Mouse (Mus musculus): ENCODE results near the gene Gsto2. TPM values are rescaled to one million over a fixed set of nuclear protein-coding genes. Genes with fewer than 3 reads are reported as not detected.

Gene Gsto2
- 0.76 and 0.81 TPM in 2 replicates for polyA plus RNA-seq (2016; fragmentation: Nextera tagmentation; extraction: Ambion mirVana)

DNA sequence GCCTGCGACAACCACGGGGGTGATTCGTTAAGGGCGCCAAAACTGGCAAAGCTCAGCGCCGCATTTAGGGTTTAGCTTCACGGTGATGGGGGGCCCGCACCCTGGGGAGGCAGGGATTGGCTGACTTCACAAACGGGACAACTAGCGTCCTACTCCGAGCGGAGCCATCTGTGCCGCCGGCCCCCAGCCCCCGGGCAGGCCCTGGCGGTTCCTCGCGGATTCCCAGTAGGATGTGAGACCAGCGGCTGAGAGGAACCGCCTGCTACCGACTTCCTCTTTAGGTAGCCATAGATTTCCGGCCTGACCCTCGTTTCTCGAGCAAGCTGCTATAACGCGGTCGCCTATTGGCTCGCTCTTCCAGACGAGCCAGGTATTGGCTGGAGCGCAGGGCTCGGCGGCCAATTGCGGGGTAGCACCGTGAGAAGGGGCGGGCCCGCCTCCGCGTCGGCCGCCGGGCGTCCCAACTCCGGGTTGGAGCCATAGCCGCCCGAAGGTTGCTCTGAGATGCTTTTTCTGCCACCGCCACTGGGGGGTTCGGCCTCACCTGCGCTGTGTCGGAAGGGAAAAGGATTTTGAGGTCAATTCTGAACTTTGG is at the start of gene Gsto2:
Gsto2 (plus strand) TSS at position 182 of the 595 bp plus-strand sequence.
- WGBS: under 1% methylated on average over 49 of the region's 49 CpGs
- H3K9me3 ChIP-seq: no peaks in the 10 kb centered on the region
- H3K27ac ChIP-seq: peak within 1 kb of the TSS; percentile 97
- no peaks in the 10 kb centered on the region for H3K27me3 ChIP-seq (ENCODE audit: poor library complexity, severe bottlenecking)
- peak within 1 kb of the TSS; percentile 74 for H3K4me3 ChIP-seq
- peaks cover 23% of the 10 kb centered on the region; the same call in 1 of the 2 replicates for H3K36me3 ChIP-seq (replicated peaks)
- peak; percentile 93 for DNase-seq (ENCODE audit: extremely low spot score, low spot score)
- peaks cover 14% of the 10 kb centered on the region for H3K4me1 ChIP-seq

DNA sequence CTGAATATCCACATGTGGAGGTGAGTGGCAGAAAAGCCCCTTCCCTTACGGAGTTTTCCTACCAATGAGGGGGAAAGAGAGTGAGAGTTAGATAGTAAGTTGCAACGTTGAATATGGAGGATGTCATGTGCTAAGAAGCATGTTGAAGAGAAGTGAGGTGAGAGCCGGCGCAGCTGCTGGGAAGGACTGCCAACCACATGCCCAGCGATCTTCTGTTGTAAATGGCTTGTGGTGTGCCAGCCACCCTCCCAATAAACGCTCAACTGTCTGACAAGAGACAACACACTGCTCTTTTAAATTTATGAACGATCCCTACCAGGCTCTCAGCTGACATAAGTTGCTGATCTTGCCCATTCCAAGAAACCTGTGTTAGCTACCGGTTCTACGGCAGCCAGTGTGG is 47.6 kb upstream of the Gsto2 start:
- DNase-seq (ENCODE audit: extremely low spot score, low spot score): no peak
- H3K27ac ChIP-seq: no peak overlapping the region
- H3K9me3 ChIP-seq: no peaks in the 10 kb centered on the region
- no peak overlapping the region for H3K4me3 ChIP-seq
- WGBS: 91% methylated on average over 9 of the region's 9 CpGs
- no peaks in the 10 kb centered on the region for H3K36me3 ChIP-seq (replicated peaks)
- H3K27me3 ChIP-seq (ENCODE audit: poor library complexity, severe bottlenecking): peaks cover 8% of the 10 kb centered on the region
- H3K4me1 ChIP-seq: peaks cover 36% of the 10 kb centered on the region

DNA sequence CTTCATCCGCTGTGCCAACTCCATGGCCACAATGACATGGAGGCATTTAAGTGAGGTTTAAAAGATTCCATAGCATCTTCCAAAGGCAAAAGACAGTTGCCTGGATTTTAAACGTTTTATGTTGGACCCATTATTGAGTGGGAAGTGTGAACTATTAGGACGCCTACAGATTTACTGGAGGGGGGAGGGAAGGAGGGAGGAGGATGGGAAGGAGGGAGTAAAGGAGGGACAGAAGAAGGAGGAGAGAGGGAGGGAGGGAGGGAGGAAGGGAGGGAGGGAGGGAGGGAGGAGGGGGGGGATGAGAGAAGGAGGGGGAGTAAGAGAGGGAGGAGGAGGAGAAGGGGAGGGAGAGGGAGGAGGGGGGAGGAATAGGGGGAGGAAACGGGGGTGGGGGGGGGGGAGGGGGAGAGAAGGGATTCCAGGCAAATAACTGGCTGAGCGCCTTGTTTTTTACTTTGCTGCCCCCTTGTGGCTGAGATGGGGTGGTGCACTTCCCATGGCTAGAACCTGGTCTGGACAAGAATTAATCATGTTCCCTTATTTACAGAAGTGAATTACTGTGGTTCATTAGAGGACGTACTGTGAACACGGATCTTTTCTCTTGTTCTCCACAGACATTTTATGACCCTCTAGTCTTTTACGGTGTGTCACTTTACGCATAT is 44.4 kb upstream of the Gsto2 start:
- Histone ChIP-seq H3K4me3 (no peak overlapping the region), H3K4me1 (peaks cover 25% of the 10 kb centered on the region), H3K27ac (0 out of 2 replicates have a peak overlapping the region, but pooled peaks have one; percentile 8), H3K9me3 (no peaks in the 10 kb centered on the region), H3K36me3 (replicated peaks) (no peaks in the 10 kb centered on the region), H3K27me3 (ENCODE audit: poor library complexity, severe bottlenecking) (peaks cover 11% of the 10 kb centered on the region)
- peak; percentile 82 for DNase-seq (ENCODE audit: extremely low spot score, low spot score)
- WGBS: 24% methylated on average over 8 of the region's 9 CpGs

- DNase-seq (ENCODE audit: extremely low spot score, low spot score): no peak
- WGBS: 71% methylated on average over 7 of the region's 7 CpGs
- H3K9me3 ChIP-seq: no peaks in the 10 kb centered on the region
These were observed 43.9 kb upstream of the Gsto2 start for GRCm38 (mm10) chr19:47821494-47821872.

GRCm38 (mm10) chr19:47822143-47822796 is 43.1 kb upstream of the Gsto2 start:
- Histone ChIP-seq H3K9me3 (no peaks in the 10 kb centered on the region), H3K27me3 (ENCODE audit: poor library complexity, severe bottlenecking) (peaks cover 11% of the 10 kb centered on the region)
- DNase-seq (ENCODE audit: extremely low spot score, low spot score): no peak

More at GRCm38 (mm10) chr19:47821494-47821872, 43.9 kb upstream of the Gsto2 start:
- Histone ChIP-seq H3K36me3 (replicated peaks) (no peaks in the 10 kb centered on the region), H3K4me1 (peaks cover 21% of the 10 kb centered on the region), H3K27me3 (ENCODE audit: poor library complexity, severe bottlenecking) (peaks cover 11% of the 10 kb centered on the region), H3K27ac (no peak overlapping the region), H3K4me3 (no peak overlapping the region)

GRCm38 (mm10) chr19:47824026-47824425 is 41.3 kb upstream of the Gsto2 start:
- Histone ChIP-seq H3K4me1 (peaks cover 21% of the 10 kb centered on the region), H3K4me3 (no peak overlapping the region), H3K36me3 (replicated peaks) (no peaks in the 10 kb centered on the region), H3K27me3 (ENCODE audit: poor library complexity, severe bottlenecking) (peaks cover 11% of the 10 kb centered on the region), H3K27ac (no peak overlapping the region), H3K9me3 (no peaks in the 10 kb centered on the region)
- no peak for DNase-seq (ENCODE audit: extremely low spot score, low spot score)
- 86% methylated on average over 5 of the region's 5 CpGs for WGBS

More at GRCm38 (mm10) chr19:47822143-47822796, 43.1 kb upstream of the Gsto2 start:
- 21% methylated on average over 8 of the region's 8 CpGs for WGBS
- peaks cover 21% of the 10 kb centered on the region for H3K4me1 ChIP-seq
- H3K27ac ChIP-seq: no peak overlapping the region
- no peaks in the 10 kb centered on the region for H3K36me3 ChIP-seq (replicated peaks)
- no peak overlapping the region for H3K4me3 ChIP-seq

DNA sequence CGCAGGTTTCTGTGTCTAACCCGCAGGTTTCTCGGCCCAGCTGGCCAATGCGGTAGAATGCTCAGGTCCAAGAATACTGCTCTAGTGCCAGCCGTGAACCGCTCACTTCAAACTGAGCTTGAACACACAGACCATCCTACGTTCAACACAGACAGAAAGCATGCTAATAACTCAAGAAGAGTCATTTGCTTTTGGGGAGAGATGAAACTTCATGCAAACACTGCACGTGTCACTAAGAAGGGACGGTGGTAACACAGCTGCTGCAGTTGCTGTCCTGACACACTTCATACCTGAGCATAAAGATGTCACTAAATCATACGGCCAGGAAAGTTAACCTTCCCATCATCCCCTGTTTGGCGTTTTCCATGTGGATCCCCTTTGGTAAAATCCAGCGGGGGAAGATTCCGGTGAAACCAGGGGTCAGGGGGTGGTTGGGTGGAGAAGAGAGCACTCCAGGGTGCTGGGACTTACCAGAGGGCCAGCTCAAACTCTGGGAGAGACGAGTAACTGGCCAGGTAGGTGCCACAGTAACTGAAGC is 35.4 kb upstream of the Gsto2 start:
- Histone ChIP-seq H3K4me1 (no peaks in the 10 kb centered on the region), H3K27ac (no peak overlapping the region), H3K36me3 (replicated peaks) (no peaks in the 10 kb centered on the region), H3K27me3 (ENCODE audit: poor library complexity, severe bottlenecking) (no peaks in the 10 kb centered on the region), H3K4me3 (no peak overlapping the region), H3K9me3 (no peaks in the 10 kb centered on the region)
- no peak for DNase-seq (ENCODE audit: extremely low spot score, low spot score)
- WGBS: 87% methylated on average over 14 of the region's 14 CpGs

GRCm38 (mm10) chr19:47831111-47831510 is 34.2 kb upstream of the Gsto2 start:
- Histone ChIP-seq H3K9me3 (no peaks in the 10 kb centered on the region), H3K27ac (no peak overlapping the region), H3K4me3 (no peak overlapping the region), H3K27me3 (ENCODE audit: poor library complexity, severe bottlenecking) (peaks cover 9% of the 10 kb centered on the region), H3K4me1 (no peaks in the 10 kb centered on the region), H3K36me3 (replicated peaks) (no peaks in the 10 kb centered on the region)
- DNase-seq (ENCODE audit: extremely low spot score, low spot score): no peak
- WGBS: 94% methylated on average over 8 of the region's 8 CpGs

DNA sequence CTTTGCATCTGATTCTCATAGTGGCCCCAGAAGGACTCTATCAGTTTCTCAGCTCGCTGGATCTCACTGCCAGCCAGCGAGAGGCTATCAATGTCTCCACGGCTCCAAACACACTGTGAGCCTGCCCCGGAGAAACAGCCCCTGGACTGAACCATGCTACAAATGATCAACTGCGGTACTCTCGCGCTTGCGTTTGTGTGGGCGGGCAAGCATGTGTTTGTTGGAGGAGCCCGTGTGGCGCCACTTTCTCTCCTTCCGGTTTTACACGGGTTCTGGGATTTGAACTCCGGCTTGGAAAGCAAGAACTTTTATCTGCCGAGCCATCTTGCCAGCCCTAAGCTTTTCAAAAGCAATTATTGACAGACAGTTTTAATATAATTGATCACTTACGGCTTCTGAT is 33.0 kb upstream of the Gsto2 start:
- Histone ChIP-seq H3K4me3 (no peak overlapping the region), H3K27ac (no peak overlapping the region), H3K36me3 (replicated peaks) (no peaks in the 10 kb centered on the region), H3K4me1 (peaks cover 8% of the 10 kb centered on the region), H3K9me3 (no peaks in the 10 kb centered on the region), H3K27me3 (ENCODE audit: poor library complexity, severe bottlenecking) (peaks cover 20% of the 10 kb centered on the region)
- no peak for DNase-seq (ENCODE audit: extremely low spot score, low spot score)
- 89% methylated on average over 16 of the region's 16 CpGs for WGBS

DNA sequence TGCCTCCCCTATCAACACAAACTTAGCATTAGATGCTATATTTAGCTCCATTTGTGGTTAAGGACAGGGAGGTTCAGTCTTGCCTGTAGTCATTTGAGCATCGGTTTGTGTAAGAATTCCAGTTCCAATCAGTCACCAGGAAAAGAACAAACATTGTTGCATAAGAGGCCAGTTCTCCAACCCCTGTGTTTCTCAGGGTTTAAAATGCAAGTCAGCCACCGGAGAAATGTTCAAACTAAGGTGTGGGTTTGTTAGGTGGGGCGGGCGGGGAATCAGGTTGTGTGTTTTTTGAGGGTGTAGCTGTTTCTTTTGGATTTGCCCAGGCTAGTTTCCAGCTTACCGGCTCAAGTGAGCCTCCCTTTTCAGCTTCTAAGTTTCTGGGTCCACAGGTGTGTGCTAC is 30.7 kb upstream of the Gsto2 start:
- 93% methylated on average over 5 of the region's 5 CpGs for WGBS
- H3K27ac ChIP-seq: no peak overlapping the region
- no peaks in the 10 kb centered on the region for H3K36me3 ChIP-seq (replicated peaks)
- H3K9me3 ChIP-seq: no peaks in the 10 kb centered on the region
- DNase-seq (ENCODE audit: extremely low spot score, low spot score): no peak
- H3K4me1 ChIP-seq: peaks cover 13% of the 10 kb centered on the region
- H3K27me3 ChIP-seq (ENCODE audit: poor library complexity, severe bottlenecking): peaks cover 33% of the 10 kb centered on the region
- no peak overlapping the region for H3K4me3 ChIP-seq

DNA sequence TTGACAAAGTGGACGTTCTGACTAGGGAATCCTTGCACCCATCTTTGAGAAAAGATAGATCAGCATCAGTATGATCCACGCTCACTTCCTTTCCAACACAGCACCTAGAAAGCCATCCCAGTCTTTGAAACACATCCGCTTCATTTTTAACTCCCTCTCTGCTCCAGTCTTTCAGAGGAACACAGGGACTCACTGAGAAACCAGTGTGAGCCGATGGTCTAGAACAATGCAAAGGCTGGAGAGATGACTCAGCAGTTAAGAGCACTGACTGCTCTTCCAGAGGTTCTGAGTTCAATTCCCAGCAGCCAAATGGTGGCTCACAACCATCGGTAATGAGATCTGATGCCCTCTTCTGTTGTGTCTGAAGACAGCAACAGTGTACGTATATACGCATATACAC is 29.6 kb upstream of the Gsto2 start:
- no peak for DNase-seq (ENCODE audit: extremely low spot score, low spot score)
- H3K27ac ChIP-seq: no peak overlapping the region
- H3K27me3 ChIP-seq (ENCODE audit: poor library complexity, severe bottlenecking): peaks cover 33% of the 10 kb centered on the region
- H3K4me1 ChIP-seq: peaks cover 13% of the 10 kb centered on the region
- H3K9me3 ChIP-seq: no peaks in the 10 kb centered on the region
- 90% methylated on average over 7 of the region's 7 CpGs for WGBS
- H3K4me3 ChIP-seq: no peak overlapping the region
- no peaks in the 10 kb centered on the region for H3K36me3 ChIP-seq (replicated peaks)

- H3K36me3 ChIP-seq (replicated peaks): no peaks in the 10 kb centered on the region
- peak overlapping the region; percentile 68 for H3K4me3 ChIP-seq
- DNase-seq (ENCODE audit: extremely low spot score, low spot score): peak; percentile 84
- peaks cover 33% of the 10 kb centered on the region for H3K27me3 ChIP-seq (ENCODE audit: poor library complexity, severe bottlenecking)
- WGBS: 2% methylated on average over 49 of the region's 49 CpGs
- H3K4me1 ChIP-seq: peaks cover 13% of the 10 kb centered on the region
- no peaks in the 10 kb centered on the region for H3K9me3 ChIP-seq
- H3K27ac ChIP-seq: peak overlapping the region; percentile 76
These were observed 28.4 kb upstream of the Gsto2 start for GRCm38 (mm10) chr19:47836701-47837526.

Measured in forebrain, embryonic 10.5 days (tissue).